Mouse (Mus musculus): Measurements from ENCODE around the gene Sox4.

DNA sequence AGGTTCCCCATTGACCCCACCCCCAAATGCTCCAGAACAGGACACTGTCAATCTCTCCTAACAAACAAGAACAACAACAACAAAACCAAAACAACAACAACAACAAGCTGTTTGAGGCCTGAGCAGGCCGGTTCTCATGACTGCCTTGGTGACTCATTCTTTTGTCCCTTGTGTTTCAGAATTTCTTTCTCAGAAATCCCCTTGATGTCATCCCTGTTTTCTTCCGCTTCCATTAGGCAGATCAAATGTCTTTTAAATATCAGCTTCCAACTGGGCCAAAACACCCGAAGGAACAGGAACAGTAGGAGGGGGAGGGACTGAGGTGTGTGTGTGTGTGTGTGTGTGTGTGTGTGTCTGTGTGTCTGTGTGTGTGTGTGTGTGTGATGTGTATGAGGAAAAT lies 21.7 kb downstream of the Sox4 start:
- TF ChIP-seq POLR2A (IDR thresholded peaks at IDR 0.05; ENCODE audit: insufficient read length, low read depth) (no peak), CEBPB (IDR thresholded peaks at IDR 0.05; ENCODE audit: insufficient read depth, poor library complexity, severe bottlenecking) (no peak), USF1 (IDR thresholded peaks at IDR 0.05; ENCODE audit: low read depth) (no peak), MAX (IDR thresholded peaks at IDR 0.05; ENCODE audit: low read depth) (no peak), MYOG (IDR thresholded peaks at IDR 0.05; ENCODE audit: control insufficient read depth in 1 of 3, insufficient read depth in 1 of 3, insufficient read length in 2 of 3, low read depth in 2 of 3) (no peak)
